Mouse (Mus musculus) brain, embryonic 18.5 days (tissue): Measurements from ENCODE around the gene Tent4a.

Experiments used
- DNase-seq: peaks from one replicate; pipeline ENCODE4 v3.0.0-alpha.2; 2012; ENCODE audit warnings: low read depth, low spot score

The Tent4a gene

DNA sequence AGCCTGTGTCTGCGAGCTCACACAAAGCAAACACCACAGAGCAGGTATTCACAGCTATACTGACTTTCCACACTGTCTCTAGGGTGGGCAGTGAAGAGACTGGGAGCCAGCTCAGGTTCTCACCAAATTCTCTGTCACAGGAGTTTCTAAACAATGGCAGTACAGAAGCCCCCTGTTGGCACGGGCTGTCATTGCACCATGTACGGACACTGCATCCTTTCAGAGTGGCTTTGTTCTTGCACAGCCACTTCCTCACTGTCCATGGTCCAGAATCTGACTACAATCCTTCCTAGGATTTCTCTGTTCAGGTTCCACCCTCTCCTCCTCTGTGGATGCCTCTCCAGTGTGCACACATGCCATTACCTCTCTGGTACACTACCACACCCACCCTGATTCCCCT, 10.6 kb upstream of the Tent4a start:
- no peak for DNase-seq

GRCm38 (mm10) chr13:69543595-69543994, 9.2 kb upstream of the Tent4a start:
- DNase-seq: no peak

GRCm38 (mm10) chr13:69542571-69543352, 8.3 kb upstream of the Tent4a start:
- DNase-seq: no peak

DNA sequence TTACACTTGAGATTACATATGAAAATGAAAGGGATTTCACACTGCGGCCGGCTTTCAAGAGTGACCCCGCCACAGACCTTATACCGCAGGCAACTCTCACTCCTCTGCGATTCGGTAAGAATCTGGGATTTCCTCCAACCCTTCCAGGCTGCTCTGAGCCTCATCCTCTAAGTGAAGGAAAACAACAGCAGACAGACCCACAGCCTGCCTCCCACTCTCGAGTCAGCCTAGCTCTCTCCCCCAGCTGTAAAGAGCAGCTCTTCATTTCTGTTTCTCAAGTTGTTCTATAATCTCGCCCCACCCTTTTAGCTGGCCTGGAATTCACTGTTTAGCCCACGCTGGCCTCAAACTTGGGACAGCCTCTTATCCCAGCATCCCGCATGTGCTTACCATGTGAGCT, 7.4 kb upstream of the Tent4a start:
- no peak for DNase-seq

GRCm38 (mm10) chr13:69541209-69541608, 6.8 kb upstream of the Tent4a start:
- DNase-seq: no peak

GRCm38 (mm10) chr13:69538327-69538726, 3.9 kb upstream of the Tent4a start:
- DNase-seq: no peak

GRCm38 (mm10) chr13:69537366-69537765, 2.9 kb upstream of the Tent4a start:
- no peak for DNase-seq

DNA sequence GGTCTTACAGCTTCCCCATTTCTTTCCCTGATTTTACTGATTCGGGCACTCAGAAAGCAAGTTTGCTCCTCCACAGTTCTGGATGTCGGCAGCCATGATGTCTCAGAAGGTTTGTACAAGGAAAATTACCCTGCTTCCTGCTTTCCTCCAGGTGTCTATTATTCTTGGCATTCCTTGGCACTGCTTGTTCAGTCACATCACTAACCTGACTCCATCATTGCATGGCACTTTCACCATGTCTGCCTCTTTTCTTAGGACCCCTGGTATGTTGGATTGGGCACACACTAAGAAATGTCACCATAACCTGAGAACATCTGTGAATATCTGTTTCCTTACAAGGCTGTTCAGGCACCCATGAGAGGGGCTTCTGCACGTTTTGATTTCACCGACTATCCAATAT, 1.6 kb upstream of the Tent4a start:
- no peak for DNase-seq

- DNase-seq: peak; percentile 96
Observed at GRCm38 (mm10) chr13:69534654-69535551, 486 bp upstream of the Tent4a start.

GRCm38 (mm10) chr13:69533405-69534333, 748 bp downstream of the Tent4a start, which contains the start of gene Nsun2:
TSS of gene Nsun2 (plus strand) at chr13:69533746.
- no peak for DNase-seq

GRCm38 (mm10) chr13:69532893-69533404, 1.5 kb downstream of the Tent4a start:
- no peak for DNase-seq

GRCm38 (mm10) chr13:69532101-69532892, 2.1 kb downstream of the Tent4a start:
- no peak for DNase-seq

- no peak for DNase-seq
Observed at GRCm38 (mm10) chr13:69531431-69531830, 3.0 kb downstream of the Tent4a start.

DNA sequence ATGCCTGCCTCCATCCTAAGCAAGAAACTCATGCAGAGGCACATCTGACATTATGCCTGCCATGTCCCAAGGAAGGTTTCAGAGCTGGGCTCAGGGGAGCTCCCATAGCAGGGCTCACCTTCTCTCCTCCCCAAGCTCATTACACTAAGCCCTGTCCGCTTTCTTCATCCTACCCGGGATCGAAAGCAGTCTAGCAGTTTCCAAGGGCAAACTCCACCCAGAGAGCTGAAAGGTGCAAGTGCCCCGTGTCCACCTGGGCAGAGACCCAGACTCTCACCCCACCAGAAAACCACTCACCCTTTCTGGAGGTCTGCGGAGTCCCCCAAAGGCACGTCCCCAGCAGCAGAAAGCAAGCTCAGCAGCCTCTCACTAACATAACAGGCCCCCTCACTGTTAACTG, 3.5 kb downstream of the Tent4a start:
- DNase-seq: no peak

- DNase-seq: no peak
Observed at GRCm38 (mm10) chr13:69530156-69530555, 4.3 kb downstream of the Tent4a start.

DNA sequence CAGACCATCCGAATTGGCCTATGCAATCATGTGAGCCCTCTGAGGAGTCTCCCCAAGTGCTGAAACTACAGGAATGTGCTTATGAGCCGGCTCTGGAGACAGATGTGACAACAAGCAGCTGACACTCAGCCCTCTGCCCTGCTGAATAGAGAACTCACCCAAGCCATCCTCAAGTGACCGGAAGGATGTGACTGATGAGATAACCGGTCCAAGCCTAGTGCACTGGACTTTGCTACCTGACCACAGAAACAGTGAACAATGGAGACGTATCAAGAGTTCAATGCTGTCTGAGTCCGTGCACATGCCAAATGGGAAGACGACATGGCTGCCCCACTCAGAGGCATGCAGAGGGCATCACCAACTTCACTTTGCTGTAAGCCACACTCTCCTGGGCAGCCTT, 5.9 kb downstream of the Tent4a start:
- DNase-seq: no peak

DNA sequence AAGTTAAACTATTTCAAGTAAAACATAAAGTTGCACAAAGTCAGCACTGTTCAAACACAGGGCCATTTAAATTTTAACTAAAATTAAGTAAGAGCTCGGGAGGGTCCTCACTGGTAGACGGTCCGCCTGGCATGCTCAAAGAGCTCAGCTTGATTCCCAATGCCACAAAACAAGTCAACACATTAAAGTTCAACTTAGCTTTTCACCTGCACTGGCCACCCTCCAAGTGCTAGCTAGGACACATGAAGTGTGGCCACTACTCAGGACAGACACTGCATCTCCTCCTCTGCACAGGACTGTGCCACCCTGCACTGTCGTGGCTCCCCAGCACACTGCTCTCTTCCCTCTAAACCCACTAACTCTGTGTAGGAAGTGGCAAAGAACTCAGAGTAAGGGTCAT, 8.6 kb downstream of the Tent4a start:
- DNase-seq: no peak

DNA sequence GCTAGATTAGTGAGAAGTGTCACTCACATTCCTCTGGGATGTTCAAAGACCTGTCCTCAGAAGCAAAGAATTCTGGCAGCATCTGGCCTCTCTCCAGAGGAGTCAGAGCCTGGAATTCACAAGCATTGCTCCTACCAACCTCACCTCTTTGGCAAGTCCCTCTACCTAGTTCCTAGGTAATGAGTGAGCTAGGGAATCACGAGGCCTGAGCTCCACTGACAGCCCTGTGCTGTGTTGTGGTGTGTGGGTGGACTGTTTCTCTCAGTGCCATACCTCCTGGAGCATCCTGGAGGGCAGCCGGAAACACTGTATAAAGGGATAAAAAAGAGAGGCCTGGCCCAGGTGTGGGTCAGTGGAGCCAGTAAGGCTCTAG, 10.3 kb downstream of the Tent4a start:
- DNase-seq: no peak

DNA sequence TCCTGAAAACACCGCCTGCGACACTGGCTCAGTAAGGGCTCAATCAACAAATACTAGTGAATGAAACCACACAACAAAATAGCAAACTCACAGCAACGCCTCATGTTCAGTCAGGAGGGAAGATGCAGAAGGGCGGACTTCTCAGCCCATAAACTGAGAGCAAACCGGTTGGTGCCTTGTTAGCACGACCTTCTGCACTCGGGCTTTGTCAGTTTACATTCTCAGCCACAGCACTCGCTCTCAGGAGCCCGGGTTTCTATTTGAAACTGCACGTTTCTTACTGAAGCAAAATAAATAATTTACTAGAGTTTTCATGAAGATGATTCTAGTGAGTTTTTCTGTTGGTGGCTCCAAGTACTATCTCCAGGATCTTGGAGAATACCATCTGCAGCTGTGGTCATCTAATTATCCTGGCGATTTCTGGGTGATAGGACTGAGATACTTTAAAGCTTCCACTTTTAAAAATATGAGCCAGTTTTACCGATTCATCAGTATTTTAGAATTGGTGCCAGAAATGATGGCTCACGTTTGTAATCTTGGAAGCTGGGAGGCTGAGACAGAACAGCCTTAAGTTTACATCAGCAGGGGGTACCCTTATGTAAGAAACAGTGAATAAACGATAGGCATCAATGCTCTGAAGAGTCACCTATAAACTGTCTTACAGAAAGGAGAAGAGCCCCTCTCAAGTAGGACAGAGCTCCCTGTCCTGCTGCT, 10.8 kb downstream of the Tent4a start:
- DNase-seq: no peak
